Mouse (Mus musculus): ENCODE data around the gene Krt4. TPM values are rescaled to one million over a fixed set of nuclear protein-coding genes. Genes with fewer than 3 reads are reported as not detected.
A peak's percentile ranks its signal among the peaks of the same experiment; 100 is the strongest.

The Krt4 gene
- 390 and 937 TPM in 2 replicates for polyA plus RNA-seq (2015; fragmentation: Nextera tagmentation; extraction: Ambion mirVana)

- H3K9me3 ChIP-seq, result no peaks in the 10 kb centered on the region
- no peak within 1 kb of the TSS for H3K27ac ChIP-seq
- ATAC-seq (ENCODE audit: insufficient read depth, low FRiP score, low read depth), result no peak
- no peak within 1 kb of the TSS for H3K9ac ChIP-seq
- H3K36me3 ChIP-seq, result no peaks in the 10 kb centered on the region
- 67% methylated on average over 11 of the region's 11 CpGs for WGBS
- no peak within 1 kb of the TSS for H3K4me3 ChIP-seq (replicated peaks)
- no peak within 1 kb of the TSS for H3K4me2 ChIP-seq
- H3K4me1 ChIP-seq, result peaks cover 5% of the 10 kb centered on the region; the same call in 1 of the 2 replicates
- no peaks in the 10 kb centered on the region for H3K27me3 ChIP-seq (replicated peaks)
Measured at GRCm38 (mm10) chr15:101924635-101925034, at the start of gene Krt4. TSS of gene Krt4 (minus strand) at chr15:101924735.

GRCm38 (mm10) chr15:101973414-101974077, 49.0 kb upstream of the Krt4 start:
- WGBS, result 17% methylated on average over 15 of the region's 15 CpGs

GRCm38 (mm10) chr15:101970536-101970935, 46.0 kb upstream of the Krt4 start:
- 14% methylated on average over 3 of the region's 6 CpGs for WGBS
- Histone ChIP-seq H3K27ac (no peak overlapping the region), H3K9ac (no peak overlapping the region), H3K4me3 (replicated peaks) (no peak overlapping the region), H3K27me3 (replicated peaks) (no peaks in the 10 kb centered on the region), H3K4me2 (no peak overlapping the region), H3K4me1 (peaks cover 18% of the 10 kb centered on the region), H3K36me3 (no peaks in the 10 kb centered on the region), H3K9me3 (no peaks in the 10 kb centered on the region)
- ATAC-seq (ENCODE audit: insufficient read depth, low FRiP score, low read depth), result no peak

More at GRCm38 (mm10) chr15:101973414-101974077, 49.0 kb upstream of the Krt4 start:
- no peak overlapping the region for H3K4me3 ChIP-seq (replicated peaks)
- H3K27me3 ChIP-seq (replicated peaks), result no peaks in the 10 kb centered on the region
- H3K9ac ChIP-seq, result no peak overlapping the region
- H3K4me2 ChIP-seq, result no peak overlapping the region
- H3K36me3 ChIP-seq, result no peaks in the 10 kb centered on the region
- 0 out of 2 replicates have a peak, but pooled peaks have one; percentile 21 for ATAC-seq (ENCODE audit: insufficient read depth, low FRiP score, low read depth)
- peaks cover 47% of the 10 kb centered on the region for H3K4me1 ChIP-seq
- H3K9me3 ChIP-seq, result no peaks in the 10 kb centered on the region
- peak overlapping the region; percentile 94 for H3K27ac ChIP-seq

DNA sequence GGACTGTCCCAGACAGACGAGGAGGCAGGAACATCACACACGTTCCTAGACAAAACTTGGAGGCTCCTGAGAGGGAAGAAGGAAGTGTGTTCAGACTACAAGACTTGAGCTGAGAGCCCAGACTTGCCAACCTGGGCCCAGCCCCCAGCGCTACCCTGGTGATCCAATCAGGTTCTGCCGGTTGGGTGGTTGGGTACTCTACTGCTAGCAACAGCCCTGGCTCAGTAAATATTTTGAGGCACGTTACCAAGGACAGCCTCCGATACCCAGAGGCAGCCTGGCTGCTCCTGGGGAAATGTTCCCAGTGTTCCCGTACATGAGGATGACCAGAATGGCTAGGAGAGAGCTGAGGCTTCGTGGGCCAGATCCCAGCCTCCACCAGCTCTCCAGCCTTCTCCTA, 42.3 kb upstream of the Krt4 start:
- Histone ChIP-seq H3K27me3 (replicated peaks) (no peaks in the 10 kb centered on the region), H3K4me2 (no peak overlapping the region), H3K9me3 (no peaks in the 10 kb centered on the region), H3K9ac (no peak overlapping the region), H3K36me3 (no peaks in the 10 kb centered on the region), H3K4me3 (replicated peaks) (no peak overlapping the region), H3K4me1 (peaks cover 4% of the 10 kb centered on the region; the same call in 1 of the 2 replicates), H3K27ac (peak overlapping the region; percentile 67)
- peak; percentile 84 for ATAC-seq (ENCODE audit: insufficient read depth, low FRiP score, low read depth)
- WGBS, result 66% methylated on average over 8 of the region's 8 CpGs

DNA sequence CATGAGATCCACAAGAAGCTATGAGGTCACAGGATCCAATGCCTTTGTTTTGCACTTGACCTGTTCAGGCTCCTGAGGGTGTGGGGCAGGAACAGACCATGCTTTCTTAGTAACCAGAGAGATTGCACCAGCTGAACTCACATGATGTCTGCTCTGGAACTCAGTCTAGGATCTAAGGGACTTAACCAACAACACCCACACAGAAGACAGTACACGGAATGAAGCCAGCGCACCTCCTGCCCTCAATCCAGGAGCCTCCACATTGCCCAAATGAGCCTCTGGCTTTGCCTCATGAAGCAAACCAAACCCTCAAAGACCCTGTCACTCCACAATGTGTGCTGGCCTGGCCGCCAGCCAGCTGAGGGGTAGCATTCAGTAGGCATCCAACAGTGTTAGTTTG, 34.4 kb upstream of the Krt4 start:
- Histone ChIP-seq H3K36me3 (no peaks in the 10 kb centered on the region), H3K4me3 (replicated peaks) (no peak overlapping the region), H3K9ac (no peak overlapping the region), H3K27ac (no peak overlapping the region), H3K4me1 (0 out of 2 replicates have a peak, but pooled peaks cover 2% of the 10 kb centered on the region), H3K9me3 (no peaks in the 10 kb centered on the region), H3K4me2 (no peak overlapping the region), H3K27me3 (replicated peaks) (no peaks in the 10 kb centered on the region)
- ATAC-seq (ENCODE audit: insufficient read depth, low FRiP score, low read depth), result no peak
- 91% methylated on average over 3 of the region's 3 CpGs for WGBS

DNA sequence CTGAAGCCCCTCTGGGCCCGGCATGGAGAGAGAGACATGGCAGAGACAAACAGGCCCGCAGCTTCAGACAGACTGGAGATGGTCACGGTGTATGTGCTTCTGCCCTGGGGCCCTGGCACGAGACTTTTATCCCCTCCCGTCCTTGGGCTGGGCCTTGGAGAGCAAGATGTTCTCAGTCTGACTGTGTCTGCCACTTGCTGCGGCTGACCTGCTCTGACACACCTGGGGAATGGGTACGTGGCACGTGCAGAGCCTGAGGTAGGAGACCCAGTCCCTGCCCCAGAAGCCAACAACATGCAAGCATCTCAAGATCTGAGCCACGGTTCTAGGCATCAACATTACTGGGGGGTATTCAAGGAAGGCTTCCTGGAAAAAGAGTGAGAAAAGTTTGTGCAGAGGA, 29.7 kb upstream of the Krt4 start, which contains the start of gene Krt78:
Gene Krt78 (minus strand): TSS at position 101 of the 400 bp plus-strand sequence.
- Histone ChIP-seq H3K4me3 (replicated peaks) (no peak within 1 kb of the TSS), H3K9me3 (no peaks in the 10 kb centered on the region), H3K36me3 (no peaks in the 10 kb centered on the region), H3K27me3 (replicated peaks) (no peaks in the 10 kb centered on the region), H3K27ac (peak within 1 kb of the TSS; percentile 83), H3K9ac (no peak within 1 kb of the TSS), H3K4me2 (no peak within 1 kb of the TSS), H3K4me1 (peaks cover 11% of the 10 kb centered on the region; the same call in 1 of the 2 replicates)
- no peak for ATAC-seq (ENCODE audit: insufficient read depth, low FRiP score, low read depth)
- WGBS, result 84% methylated on average over 9 of the region's 9 CpGs

DNA sequence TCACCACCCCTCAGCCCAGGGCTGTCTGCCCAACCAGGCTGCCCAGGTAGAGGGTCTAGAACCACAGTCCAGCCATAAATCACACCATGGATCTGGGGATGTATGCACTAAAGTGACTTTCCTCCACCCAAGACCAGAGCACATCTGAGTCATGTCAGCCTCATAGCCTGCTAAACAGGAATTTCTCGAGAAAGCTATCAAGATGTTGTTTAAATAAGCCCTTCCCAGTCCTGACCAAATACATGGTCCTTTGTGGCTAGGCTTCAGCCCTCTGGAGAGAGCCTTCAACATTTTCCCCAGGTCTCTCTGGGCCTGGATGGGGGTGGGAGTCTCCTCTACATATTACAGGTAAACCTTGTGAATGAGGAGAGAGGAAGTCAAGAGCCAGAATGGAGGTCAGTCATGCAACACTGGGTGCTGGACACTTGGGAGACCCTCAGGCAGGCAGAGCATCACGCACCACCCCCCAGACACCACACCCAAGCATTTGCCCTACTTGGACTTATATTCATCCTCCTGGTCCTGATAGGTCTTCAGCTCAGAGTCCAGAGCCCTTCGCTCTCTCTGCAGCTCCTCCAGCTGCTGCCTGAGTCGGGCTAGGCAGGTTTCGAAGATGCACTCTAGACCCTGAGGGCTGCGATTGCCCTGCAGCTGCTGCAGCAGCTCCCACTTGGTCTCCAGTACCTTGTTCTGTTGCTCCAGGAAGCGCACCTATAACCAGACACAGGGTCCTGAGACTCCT, 28.4 kb upstream of the Krt4 start:
- Histone ChIP-seq H3K4me3 (replicated peaks) (no peak overlapping the region), H3K27ac (peak overlapping the region; percentile 83), H3K36me3 (no peaks in the 10 kb centered on the region), H3K4me2 (no peak overlapping the region), H3K27me3 (replicated peaks) (no peaks in the 10 kb centered on the region), H3K9me3 (no peaks in the 10 kb centered on the region), H3K4me1 (peaks cover 11% of the 10 kb centered on the region; the same call in 1 of the 2 replicates), H3K9ac (no peak overlapping the region)
- ATAC-seq (ENCODE audit: insufficient read depth, low FRiP score, low read depth), result peak; percentile 86
- 75% methylated on average over 7 of the region's 7 CpGs for WGBS

GRCm38 (mm10) chr15:101945430-101945829, 20.9 kb upstream of the Krt4 start:
- 86% methylated on average over 1 of the region's 1 CpGs for WGBS
- no peak for ATAC-seq (ENCODE audit: insufficient read depth, low FRiP score, low read depth)
- no peaks in the 10 kb centered on the region for H3K36me3 ChIP-seq
- H3K27ac ChIP-seq, result no peak overlapping the region
- no peak overlapping the region for H3K4me3 ChIP-seq (replicated peaks)
- H3K27me3 ChIP-seq (replicated peaks), result no peaks in the 10 kb centered on the region
- no peaks in the 10 kb centered on the region for H3K9me3 ChIP-seq
- H3K4me2 ChIP-seq, result no peak overlapping the region
- peaks cover 5% of the 10 kb centered on the region; the same call in 1 of the 2 replicates for H3K4me1 ChIP-seq
- no peak overlapping the region for H3K9ac ChIP-seq

DNA sequence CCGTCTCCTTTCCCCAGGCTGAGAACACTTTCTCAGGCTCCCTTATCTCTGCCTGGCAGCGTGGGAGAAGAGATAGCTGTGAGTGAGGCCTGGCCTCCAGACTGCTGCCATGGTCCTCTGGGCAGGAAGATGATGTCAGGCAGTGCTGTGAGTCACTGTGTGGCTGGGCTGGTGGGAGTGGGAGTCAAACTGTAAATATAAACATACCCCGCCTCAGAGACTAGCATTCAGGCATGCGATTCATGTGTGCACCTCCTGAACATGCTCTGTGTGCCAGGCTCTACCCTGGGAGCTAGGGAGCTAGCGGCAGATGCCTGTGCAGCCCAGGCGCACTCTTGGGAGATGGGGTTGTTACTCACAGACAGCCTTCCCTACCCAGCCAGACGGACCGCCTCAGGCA, 17.4 kb upstream of the Krt4 start:
- H3K9me3 ChIP-seq, result no peaks in the 10 kb centered on the region
- 36% methylated on average over 8 of the region's 8 CpGs for WGBS
- H3K4me2 ChIP-seq, result no peak overlapping the region
- H3K4me3 ChIP-seq (replicated peaks), result no peak overlapping the region
- H3K9ac ChIP-seq, result no peak overlapping the region
- H3K4me1 ChIP-seq, result peaks cover 5% of the 10 kb centered on the region; the same call in 1 of the 2 replicates
- no peak overlapping the region for H3K27ac ChIP-seq
- no peaks in the 10 kb centered on the region for H3K36me3 ChIP-seq
- no peaks in the 10 kb centered on the region for H3K27me3 ChIP-seq (replicated peaks)
- ATAC-seq (ENCODE audit: insufficient read depth, low FRiP score, low read depth), result no peak

GRCm38 (mm10) chr15:101940274-101940829, 15.8 kb upstream of the Krt4 start, which contains the start of gene Krt79:
TSS of gene Krt79 (minus strand) at chr15:101940324.
- no peak within 1 kb of the TSS for H3K9ac ChIP-seq
- H3K27me3 ChIP-seq (replicated peaks), result no peaks in the 10 kb centered on the region
- no peaks in the 10 kb centered on the region for H3K9me3 ChIP-seq
- 72% methylated on average over 6 of the region's 6 CpGs for WGBS
- ATAC-seq (ENCODE audit: insufficient read depth, low FRiP score, low read depth), result no peak
- H3K4me2 ChIP-seq, result no peak within 1 kb of the TSS
- peaks cover 5% of the 10 kb centered on the region; the same call in 1 of the 2 replicates for H3K4me1 ChIP-seq
- H3K4me3 ChIP-seq (replicated peaks), result no peak within 1 kb of the TSS
- no peaks in the 10 kb centered on the region for H3K36me3 ChIP-seq
- H3K27ac ChIP-seq, result no peak within 1 kb of the TSS

GRCm38 (mm10) chr15:101938600-101939308, 14.2 kb upstream of the Krt4 start:
- H3K9ac ChIP-seq, result no peak overlapping the region
- ATAC-seq (ENCODE audit: insufficient read depth, low FRiP score, low read depth), result peak; percentile 28; the same call in 1 of the 2 replicates
- no peak overlapping the region for H3K4me2 ChIP-seq
- H3K27me3 ChIP-seq (replicated peaks), result no peaks in the 10 kb centered on the region
- no peak overlapping the region for H3K27ac ChIP-seq
- no peak overlapping the region for H3K4me3 ChIP-seq (replicated peaks)
- peaks cover 5% of the 10 kb centered on the region; the same call in 1 of the 2 replicates for H3K4me1 ChIP-seq
- no peaks in the 10 kb centered on the region for H3K9me3 ChIP-seq
- no peaks in the 10 kb centered on the region for H3K36me3 ChIP-seq
- WGBS, result 74% methylated on average over 9 of the region's 9 CpGs
